Mouse (Mus musculus): ENCODE results near the gene Hipk2.

Gene Hipk2

DNA sequence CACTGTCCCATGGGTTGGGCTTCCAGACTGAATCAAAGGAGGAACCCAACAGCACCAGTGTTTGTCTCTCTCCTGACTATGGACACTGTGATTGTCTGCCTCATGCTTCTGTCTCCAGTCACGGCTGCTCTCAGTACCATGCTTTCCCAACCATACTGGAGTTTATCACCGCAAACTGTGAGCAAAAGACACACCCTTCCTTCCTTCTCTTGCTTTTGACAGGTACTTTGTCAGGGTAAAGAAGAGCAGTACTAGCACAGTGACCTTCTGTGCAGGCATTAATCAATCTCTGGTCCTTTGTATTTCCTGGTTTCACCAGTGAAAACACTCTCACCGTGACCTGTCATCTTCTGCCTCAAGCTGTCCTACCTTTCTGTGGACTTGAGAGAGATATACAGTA, 25.7 kb upstream of the Hipk2 start:
- no peak for DNase-seq

DNA sequence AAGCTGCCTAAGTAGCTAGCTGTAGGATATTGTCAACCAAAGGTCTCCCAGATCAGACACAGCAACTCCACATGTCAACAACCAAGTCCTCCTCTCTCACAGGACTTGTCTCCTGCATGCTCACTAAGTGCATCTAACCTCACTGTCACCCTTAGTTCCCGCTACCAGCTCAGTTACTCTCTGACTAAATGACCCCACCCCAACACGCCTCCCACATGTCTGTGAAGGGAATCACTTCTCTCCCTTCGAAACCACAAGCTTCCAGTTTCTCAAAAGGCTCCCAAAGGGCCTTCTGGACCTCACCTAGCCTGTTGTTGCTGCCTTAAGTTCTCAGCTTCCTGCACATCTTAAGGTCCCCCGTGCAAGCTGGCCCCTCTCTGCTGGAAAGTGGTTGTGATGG, 25.2 kb upstream of the Hipk2 start:
- no peak for DNase-seq

DNA sequence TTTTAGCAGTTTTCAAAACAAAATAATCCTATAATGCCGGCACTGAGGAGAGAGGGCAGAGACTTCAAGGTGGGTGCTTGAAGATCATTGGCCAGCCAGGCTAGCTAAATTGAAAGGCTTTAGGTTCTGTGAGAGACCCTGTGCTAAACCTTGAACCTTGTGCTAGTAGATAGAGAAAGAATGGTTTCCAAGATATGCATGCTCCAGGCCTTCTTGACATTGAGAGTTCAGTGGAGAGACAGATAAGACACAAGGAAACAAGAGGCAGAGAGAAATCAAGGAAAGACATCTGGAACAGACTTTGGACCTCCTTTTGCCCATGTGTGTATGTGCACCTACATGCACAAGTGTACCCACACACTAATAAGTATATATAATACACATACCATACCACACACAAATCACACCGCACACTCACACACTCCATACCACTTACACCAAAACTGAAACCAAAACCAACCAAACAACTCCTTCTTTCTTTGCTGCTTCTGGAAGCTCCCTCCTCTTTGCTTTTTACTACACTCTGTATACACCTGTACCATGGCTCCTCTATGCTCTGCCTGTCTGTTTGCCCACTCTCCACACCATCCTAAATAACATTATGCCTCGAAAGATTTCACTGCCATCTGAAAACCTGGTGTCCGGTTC, 24.6 kb upstream of the Hipk2 start:
- DNase-seq = no peak

DNA sequence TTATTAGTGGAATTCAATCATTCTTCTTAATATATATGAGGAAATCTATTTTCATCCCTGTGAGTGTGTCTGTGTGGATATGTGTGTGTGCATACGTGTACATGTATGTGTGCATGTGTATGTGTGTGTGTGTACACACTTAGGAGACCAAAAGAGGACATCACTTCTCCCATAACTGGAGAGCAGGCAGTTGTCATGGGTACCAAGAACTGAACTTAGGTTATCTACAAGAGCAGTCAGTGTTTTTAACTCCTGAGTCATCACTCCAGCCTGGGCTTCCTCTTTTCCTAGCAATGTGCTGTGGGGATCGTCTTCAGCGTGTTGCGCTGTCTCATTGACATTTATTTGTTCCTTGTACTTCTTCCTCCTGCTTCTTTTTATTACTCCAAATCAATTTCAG, 24.1 kb upstream of the Hipk2 start:
- no peak for DNase-seq

DNA sequence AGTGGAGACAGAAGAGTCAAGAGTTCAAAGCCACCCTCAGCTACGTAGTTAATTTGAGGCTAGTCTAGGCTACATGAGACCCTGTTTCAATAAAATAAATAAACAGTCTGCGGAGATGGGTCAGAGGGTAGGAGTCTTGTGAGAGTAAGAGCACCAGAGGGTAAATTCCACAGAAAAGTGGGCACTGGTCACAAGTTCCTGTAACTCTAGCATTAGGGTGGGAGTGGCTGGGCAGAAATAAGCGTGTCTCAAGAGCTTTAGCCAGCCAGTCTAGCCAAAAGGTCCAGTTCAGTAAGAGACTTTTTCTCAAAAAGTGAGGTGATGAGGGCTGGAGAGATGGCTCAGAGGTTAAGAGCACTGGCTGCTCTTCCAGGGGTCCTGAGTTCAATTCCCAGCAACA, 17.6 kb upstream of the Hipk2 start:
- no peak for DNase-seq

DNA sequence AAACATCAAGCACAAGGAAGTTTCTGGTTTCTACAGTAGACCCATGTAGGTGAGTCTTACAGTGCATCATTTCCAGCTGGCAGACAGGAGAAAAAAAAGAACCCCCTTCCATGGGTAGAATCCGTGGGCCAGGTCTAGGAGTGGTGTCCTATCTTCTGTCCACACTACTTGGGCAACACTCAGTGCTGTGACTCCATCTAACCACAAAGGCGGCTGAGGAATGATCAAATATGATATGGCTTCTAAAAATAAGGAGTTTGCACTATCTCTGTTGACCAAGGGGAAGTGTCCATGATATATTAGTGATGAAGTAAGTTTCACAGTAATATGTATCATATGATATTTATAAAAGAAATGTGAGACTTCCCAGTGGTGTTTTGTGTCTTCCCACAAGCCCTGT, 16.1 kb upstream of the Hipk2 start:
- no peak for DNase-seq

DNA sequence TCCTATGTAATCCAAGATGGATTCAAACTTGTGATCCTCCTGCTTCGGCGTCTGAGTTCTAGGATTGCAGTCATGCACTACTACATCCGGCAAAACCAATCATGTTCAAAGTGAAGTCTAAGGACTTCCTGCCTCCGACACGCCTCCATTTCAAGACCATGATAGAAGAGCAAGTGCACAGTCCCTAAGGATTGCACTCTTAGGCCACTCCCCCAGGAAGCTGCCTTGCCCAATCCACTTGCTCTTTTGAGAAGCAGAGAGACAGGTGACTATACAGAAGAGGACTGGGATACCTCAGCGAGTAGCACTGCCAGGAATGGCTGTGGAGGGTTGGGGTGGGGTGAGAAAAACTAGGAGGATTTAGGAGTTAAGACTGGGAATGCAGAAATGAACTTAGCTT, 13.2 kb upstream of the Hipk2 start:
- DNase-seq = no peak

DNA sequence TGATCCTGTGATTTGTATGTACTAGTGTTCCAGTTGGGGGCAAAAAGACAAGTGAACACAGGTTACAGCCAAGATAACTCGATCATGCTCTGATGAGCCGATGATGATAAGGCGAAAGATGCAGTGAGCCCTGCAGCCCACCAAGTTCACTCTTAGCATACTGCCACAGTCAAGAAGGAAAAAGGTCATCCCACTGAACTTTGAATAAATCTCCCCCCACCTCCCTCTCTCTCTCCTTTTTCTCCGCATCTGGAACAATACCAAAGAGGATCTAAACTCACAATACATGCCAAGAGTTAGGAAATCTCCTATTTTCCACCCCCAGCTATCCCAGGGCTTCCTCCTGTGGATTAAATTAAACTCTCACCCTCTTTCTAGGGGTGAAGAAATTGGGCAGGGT, 11.5 kb upstream of the Hipk2 start:
- DNase-seq = no peak

DNA sequence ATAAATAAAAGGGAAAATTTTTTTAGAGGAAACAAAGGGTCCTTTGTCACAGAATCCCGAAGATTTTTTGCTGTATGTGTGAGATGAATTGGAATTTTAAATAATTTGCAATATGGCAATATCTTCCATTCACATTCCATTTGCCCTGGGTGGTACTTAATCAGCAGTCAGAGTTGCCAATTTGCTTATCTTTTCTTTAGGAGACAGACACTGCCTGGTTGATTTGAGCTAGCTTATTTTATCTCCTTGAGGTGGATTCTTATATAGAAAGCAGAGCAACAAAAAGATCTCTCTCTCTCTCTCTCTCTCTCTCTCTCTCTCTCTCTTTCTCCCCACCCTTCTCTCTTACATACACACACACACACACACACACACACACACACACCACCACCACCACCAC, 9.2 kb upstream of the Hipk2 start:
- no peak for DNase-seq

DNA sequence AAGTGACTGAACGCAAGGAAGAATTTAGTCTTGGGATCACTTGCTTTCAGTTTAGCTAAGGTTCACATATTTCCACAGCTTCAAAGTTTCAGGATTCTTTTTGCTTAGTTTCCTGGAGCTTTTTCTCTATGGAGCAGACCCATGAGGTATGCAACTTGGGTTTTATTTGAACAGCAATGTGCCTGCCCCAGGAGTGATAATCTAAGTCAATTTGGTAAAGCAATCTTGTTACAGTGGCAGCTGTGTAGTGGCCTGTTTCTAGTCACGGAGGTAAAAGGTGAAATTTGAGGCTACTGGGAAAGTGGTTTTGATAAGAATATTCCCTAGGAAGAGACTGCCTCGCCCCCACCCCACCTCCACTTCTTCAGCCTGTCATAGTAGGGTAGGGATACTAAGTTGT, 8.5 kb upstream of the Hipk2 start:
- no peak for DNase-seq

DNA sequence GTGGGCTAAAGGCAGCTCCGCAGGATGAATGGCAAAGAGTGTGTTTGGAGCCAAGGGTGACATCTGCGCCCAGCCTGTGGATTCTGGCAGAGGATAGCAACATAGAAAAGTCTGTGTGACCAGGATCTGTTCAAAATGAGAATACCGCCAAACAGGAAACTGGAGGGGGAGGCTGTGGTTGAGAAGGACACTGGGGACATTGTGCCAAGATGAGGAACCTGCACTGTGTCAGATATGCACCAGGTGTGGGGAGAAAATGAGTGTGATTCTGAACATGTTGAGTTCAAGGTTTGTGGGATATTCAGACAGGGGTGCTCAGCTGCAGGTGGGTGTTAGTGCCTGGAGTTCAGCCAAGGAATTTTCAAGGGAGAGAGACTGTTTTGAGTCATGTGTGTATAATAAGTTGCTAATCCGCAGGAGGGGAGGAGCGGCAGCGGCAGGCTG, 6.8 kb upstream of the Hipk2 start:
- DNase-seq = no peak

DNA sequence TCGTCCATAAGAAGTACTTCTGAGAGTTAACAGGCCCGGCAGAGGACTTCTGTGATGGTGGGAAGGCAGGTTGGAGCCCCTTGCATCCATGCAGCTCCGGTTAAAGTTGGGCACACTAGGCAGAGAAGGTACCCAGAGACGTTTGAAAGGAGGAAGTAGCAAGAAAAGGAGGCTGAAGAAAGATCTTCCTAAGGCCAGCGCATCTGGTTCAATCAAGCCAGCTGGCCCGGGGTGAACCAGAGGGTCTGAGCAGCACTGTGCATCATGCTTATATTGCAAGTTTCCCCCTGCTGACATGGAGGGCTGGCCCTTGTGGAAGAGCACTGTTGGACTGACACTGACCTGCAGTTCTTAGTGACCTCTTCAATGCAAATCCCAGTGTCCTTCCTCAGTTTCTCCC, 6.0 kb upstream of the Hipk2 start:
- DNase-seq = no peak

DNA sequence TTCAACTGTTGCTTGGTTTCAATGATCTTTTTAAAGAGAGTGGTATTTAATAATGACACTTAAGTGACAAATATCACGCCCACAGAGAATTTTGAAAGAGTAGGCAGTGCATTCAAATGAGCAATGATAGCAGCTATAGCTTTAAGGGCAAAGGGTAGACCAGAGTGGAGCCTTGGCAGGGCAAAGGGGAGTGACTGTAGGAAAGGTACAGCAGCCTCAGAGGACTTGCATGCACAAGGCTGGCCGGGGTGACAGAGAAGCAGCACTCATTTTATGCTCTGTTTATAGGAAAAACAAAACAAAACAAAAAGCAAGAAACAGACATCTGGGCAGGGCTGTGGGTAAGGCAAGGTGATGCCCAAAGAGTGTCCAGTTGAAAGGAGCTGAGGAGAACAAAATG, 5.5 kb upstream of the Hipk2 start:
- no peak for DNase-seq

DNA sequence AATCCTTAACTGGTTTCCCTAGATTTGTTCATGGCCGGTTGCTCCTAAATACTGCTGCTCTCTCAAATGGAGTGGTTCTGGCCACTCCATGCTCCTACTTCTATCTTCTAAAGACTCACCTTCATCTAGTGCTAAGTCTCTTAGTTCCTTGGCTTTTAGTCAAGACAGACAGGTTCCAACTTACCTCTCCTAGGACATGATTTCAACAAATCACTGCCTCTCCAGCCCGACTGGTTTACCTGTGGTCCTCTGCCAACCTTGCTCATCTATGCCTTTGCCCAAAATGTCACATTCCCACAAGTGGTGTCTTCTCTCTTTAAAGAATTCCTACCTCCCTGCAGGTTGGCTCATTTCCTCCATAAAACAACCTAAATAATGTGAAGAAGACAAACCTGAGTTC, 1.7 kb upstream of the Hipk2 start:
- no peak for DNase-seq

DNA sequence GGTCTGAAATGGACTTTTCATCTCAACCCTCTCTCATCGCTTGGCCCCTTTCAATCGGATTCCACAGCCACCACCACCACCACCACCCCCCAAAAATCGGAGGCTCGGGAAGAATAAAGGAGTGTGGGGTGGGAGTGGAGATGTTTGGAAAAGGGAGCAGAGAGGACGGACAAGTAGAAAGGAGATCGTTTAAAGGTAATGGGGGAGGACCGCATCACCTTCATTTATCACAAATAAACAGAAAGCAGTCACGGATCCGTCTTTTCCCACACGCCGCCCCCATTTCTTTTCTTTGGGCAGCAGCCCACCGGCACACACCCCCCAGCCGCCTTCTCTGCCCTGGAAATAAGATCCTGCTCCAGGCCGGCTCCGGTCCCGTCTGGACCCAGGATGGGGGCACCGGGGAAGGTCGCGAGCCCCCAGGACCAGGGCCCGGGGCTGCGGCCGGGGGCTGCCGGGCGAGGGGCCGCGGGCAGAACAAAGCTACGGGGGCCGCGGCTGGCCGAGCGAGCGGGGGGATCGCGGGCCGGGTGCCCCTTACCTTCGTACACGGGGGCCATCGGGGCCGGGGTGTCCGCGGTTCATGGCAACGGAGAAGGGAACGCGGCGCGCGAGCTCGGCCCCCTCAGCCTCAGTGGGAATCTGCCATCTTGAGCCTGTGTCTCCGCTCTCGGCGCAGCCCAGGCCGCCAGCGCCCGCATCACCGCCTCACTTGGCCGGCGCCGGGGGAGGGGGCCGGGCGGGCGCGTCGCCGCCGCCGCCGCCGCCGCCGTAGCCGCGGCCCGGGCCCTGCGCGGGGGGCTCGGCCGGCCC, 501 bp downstream of the Hipk2 start, which contains the start of gene Tbxas1:
Tbxas1 (plus strand) TSS at position 147 of the 813 bp plus-strand sequence.
- peak; percentile 31 to 53 for DNase-seq

DNA sequence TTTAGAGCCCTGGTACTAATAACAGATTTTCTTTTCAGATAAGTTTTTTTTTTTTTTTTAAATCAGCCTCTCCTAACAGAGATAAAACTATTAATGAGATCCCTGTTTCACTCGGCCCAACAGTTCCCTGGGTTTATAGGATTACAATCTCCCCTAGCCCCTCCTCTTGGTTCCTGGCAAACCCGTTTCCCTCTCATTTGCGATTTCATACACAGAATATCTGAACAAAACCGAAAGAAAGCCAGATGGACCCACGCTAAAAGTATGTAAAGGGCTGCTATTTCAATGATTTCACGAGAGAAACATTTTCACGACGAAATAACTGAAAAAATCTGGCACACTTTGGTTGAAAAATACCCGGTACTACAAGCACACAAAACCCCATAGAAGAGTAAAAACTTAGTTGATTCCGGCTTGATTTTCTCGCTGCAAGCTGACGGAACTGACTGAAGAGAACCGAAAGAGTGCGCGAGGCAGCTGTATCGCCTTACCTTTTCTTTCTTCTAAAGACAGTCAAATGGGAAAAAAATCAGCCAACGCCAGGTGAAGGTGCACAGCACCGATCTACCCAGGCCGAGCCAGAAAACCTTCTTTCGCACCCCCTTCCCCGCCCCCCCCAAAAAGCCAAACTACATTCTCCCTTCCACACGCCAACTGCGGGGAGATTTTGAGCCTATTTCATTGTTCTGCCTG, 1.3 kb downstream of the Hipk2 start:
- DNase-seq = peak in 1 of 2 experiments; percentile 44

DNA sequence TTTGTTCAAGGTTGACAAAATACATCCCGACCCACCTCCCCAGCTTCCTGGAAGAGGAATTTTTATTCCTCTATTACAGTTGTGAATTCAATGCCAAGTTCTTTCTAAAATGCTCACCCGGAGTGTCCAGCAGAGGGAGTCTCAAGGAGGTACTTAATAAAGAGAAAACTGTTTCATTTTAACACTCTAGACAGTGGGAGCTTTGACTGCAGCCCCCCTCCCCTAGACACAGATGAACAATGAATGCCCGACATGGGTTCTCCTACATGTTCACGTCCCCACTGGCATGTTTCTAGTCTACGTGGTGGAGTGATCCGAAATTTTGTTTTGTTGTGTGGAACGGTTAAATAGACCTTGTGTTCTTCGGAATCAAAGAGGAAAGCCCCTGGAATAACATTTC, 1.9 kb downstream of the Hipk2 start:
- peak in 1 of 2 experiments; percentile 58 for DNase-seq

DNA sequence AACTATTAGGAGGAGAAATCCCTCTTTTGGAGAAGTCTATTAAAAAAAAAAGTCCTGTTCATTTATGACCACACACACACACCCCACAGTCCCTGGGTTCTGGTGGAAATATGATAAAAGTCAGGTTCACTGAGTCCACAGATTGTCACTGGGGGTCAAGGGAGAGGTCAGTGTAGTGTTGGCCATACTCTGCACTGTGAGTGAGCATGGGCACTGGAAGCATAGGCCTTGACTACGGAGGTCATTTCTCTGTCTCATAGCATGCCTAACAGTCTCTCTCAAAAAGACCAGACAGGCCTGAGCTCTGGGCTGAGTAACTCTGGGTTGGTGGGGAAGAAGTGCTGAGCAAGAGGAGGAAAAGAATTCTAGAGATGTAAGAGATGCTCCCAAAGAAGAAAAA, 2.6 kb downstream of the Hipk2 start:
- DNase-seq = no peak

DNA sequence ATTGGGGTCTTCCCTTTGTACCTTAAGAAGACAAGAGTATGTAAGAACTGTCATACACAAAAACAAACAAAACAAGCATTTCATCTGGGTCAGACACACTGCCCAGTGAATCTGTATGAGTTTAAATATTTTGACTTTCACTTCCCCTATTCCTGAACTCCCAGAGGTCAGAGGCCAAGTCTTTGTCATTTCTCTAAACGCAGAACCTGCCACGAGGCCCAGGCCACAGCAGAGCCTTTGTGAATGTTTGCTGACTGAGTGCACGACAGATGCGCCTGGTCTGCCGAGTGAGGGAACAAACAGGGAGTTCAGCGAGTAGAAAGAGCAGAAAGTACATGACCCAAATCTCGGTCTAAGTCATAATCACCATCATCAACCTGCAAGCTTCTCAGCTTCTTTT, 4.9 kb downstream of the Hipk2 start:
- peak; percentile 23 to 26 for DNase-seq

DNA sequence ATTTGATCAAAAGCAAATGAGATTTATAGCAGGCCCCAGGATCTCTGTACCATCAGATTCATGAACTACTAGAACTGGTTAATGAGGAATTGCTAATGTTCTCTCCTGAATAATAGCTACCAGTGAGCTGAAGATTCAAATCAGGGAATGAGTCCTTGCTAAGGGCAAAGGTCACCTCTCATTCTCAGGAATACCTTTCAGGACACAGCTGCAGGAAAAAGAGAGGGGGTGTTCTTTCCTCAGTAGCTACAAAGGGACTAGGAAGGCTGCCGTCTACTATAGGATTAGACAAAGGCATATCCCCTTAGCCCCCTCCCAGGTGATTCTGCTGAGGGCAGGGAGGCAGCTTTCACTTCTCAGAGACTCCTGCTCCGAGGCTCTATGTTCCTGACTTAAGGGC, 5.9 kb downstream of the Hipk2 start:
- no peak for DNase-seq

DNA sequence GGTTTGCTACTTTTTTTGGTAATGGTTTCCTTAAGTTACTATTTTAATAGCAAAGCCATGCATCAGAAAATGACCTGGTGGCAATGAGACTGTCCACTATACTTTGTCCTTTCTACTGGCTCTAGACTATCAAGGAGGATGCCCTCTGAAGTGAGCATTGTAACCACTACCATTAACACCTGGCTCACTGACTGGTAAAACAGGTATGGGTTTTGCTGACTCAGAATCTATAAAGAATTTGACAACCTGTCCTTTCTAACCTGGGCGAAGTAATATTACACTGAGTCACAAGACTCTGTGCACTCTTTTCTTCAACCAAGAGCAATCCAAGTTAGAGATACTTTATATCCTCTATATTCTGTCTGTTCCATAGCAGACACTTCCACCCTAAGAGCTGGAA, 7.0 kb downstream of the Hipk2 start:
- DNase-seq = no peak

DNA sequence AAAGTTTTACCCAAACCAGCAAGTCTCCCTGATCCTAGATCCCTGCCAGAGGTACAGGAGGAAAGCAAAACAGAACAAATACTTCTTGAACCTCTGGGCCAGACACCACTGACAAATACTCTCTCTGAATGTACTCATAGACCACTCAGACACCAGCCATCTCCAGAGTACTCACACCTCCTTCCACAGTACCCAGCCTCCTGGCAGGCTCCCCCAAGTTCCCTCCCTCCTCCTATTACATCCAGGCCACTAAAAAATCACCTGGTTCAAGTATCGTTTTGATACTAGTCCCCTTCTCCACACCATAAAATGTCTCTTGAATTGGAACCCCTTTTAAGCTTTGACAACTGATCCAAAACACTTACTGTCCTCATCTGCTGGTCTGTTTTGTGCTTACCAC, 8.7 kb downstream of the Hipk2 start:
- no peak for DNase-seq

DNA sequence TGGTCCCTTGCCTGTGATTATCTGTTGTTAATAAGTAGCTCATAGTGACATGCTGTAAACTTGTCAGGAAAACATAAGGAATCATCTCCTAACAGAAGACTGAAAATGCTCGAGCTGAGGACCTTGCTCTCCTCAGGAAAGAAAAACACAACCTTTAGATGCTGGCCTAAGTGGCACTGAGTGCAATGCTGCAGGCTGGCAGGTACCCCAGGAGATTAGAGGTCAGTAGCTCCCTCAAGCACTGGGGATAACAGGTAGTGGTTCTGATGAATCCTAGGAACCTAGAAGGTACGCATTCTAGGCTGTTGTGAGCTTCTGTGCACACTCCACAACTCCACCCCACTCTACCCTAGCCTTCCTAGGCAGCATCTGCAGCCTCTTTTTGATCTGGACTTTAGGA, 9.2 kb downstream of the Hipk2 start:
- no peak for DNase-seq

DNA sequence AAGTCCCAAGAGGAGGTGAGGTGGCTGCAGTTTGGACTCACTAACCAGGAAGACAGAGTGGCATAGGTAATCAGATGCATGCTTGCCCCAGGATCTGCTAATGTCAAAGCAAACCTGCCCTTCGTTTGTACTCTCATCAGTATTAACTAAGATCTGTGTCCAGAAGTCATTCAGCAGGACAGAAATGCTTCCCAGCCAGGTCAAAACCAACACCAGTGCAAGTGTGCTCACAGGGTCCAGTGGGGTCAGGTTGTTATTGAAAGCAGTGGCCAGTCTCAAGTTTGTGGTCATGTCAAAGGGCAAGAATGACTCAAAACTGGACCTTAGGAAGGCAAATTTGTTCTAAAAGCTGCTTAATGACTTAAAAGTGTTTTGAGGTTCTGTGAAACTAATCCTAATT, 9.6 kb downstream of the Hipk2 start:
- DNase-seq = no peak

Measured in spleen, adult 18-20 months (tissue).